Mouse (Mus musculus) forebrain, embryonic 14.5 days (tissue): ENCODE measurements around the gene Snupn. TPM values are rescaled to one million over a fixed set of nuclear protein-coding genes. Genes with fewer than 3 reads are reported as not detected.
"Not testable (repeated sequence)": the region's sequence is repeated elsewhere in the genome, so short reads cannot be mapped to it uniquely, and the experiment has no call there.

Experiments
- ATAC-seq: fragments of 200-750 bp; cut with Nextera tagmentation; 2 replicates; pipeline ENCODE4 v1.8.0; 2017; ENCODE audit warnings: mild to moderate bottlenecking, moderate library complexity
- DNase-seq: peaks from one replicate; pipeline ENCODE4 v3.0.0-alpha.2; 2015; ENCODE audit warnings: low spot score
- H3K27ac ChIP-seq: fragments of 300-500 bp; sonication (generic); 2 replicates; pipeline ENCODE4 v1.5.1; 2014; ENCODE audit warnings: low read depth, mild to moderate bottlenecking, control low read depth, low read length, moderate library complexity
- H3K27me3 ChIP-seq: fragments of 300-500 bp; sonication (generic); replicated peaks from 2 replicates; pipeline ENCODE4 v1.6.1; 2014; ENCODE audit warnings: low read length, control low read depth, mixed read lengths; ENCODE audit not compliant: control insufficient read depth, insufficient read depth
- H3K36me3 ChIP-seq: fragments of 300-500 bp; sonication (generic); 2 replicates; pipeline ENCODE4 v1.6.1; 2014; ENCODE audit warnings: low read length, control low read depth; ENCODE audit not compliant: control insufficient read depth, insufficient read depth
- H3K4me1 ChIP-seq: fragments of 300-500 bp; sonication (generic); 2 replicates; pipeline ENCODE4 v1.6.1; 2014; ENCODE audit warnings: antibody characterized with exemption, low read length, control low read depth; ENCODE audit not compliant: control insufficient read depth, insufficient read depth
- H3K4me2 ChIP-seq: fragments of 300-500 bp; sonication (generic); 2 replicates; pipeline ENCODE4 v1.6.1; 2014; ENCODE audit warnings: mild to moderate bottlenecking, control low read depth, low read length
- H3K4me3 ChIP-seq: fragments of 300-500 bp; sonication (generic); 2 replicates; pipeline ENCODE4 v1.5.1; 2014; ENCODE audit warnings: low read depth, low read length, control low read depth
- H3K9ac ChIP-seq: fragments of 300-500 bp; sonication (generic); 2 replicates; pipeline ENCODE4 v1.6.1; 2014; ENCODE audit warnings: mild to moderate bottlenecking, low read length, control low read depth, moderate library complexity
- H3K9me3 ChIP-seq: fragments of 300-500 bp; sonication (generic); replicated peaks from 2 replicates; pipeline ENCODE4 v1.6.1; 2016; ENCODE audit warnings: low read length, control low read depth, mixed read lengths; ENCODE audit not compliant: control insufficient read depth
- WGBS: fragments of 180-500 bp; shearing (Covaris S2); extraction: QIAGEN DNeasy Blood & Tissue Kit; methylation state at CpG from one replicate; pipeline ENCODE4 v1.1.7; 2014; 5-methylcytosine and 5-hydroxymethylcytosine counted together
- polyA plus RNA-seq: library from polyadenylated mRNA; unstranded; fragments of >200 nt; fragmentation: Nextera tagmentation; extraction: Ambion mirVana; gene quantifications from 2 replicates; pipeline ENCODE4 v1.2.1, GENCODE M21; 2014

Snupn gene
- polyA plus RNA-seq, 1 experiment from 2014 or later = 29.1 TPM

- Histone ChIP-seq H3K9ac (no peak overlapping the region), H3K4me2 (no peak overlapping the region), H3K27ac (no peak overlapping the region), H3K9me3 (no peaks in the 10 kb centered on the region), H3K4me3 (no peak overlapping the region), H3K27me3 (no peaks in the 10 kb centered on the region), H3K36me3 (peaks cover 16% of the 10 kb centered on the region), H3K4me1 (no peaks in the 10 kb centered on the region)
- no peak for ATAC-seq
- no peak for DNase-seq
- 85% methylated on average over 3 of the region's 3 CpGs for WGBS
These were observed 24.5 kb downstream of the Snupn start for GRCm38 (mm10) chr9:56975199-56975598.

GRCm38 (mm10) chr9:56980186-56980585, 29.5 kb downstream of the Snupn start:
- Histone ChIP-seq H3K9me3 (no peaks in the 10 kb centered on the region), H3K27ac (no peak overlapping the region), H3K4me1 (no peaks in the 10 kb centered on the region), H3K36me3 (peaks cover 28% of the 10 kb centered on the region; the same call in 1 of the 2 replicates), H3K9ac (no peak overlapping the region), H3K4me2 (no peak overlapping the region), H3K4me3 (no peak overlapping the region), H3K27me3 (no peaks in the 10 kb centered on the region)
- ATAC-seq (no peak), DNase-seq (no peak)
- 93% methylated on average over 6 of the region's 6 CpGs for WGBS

GRCm38 (mm10) chr9:56981502-56981901, 30.8 kb downstream of the Snupn start:
- no peak overlapping the region for H3K4me2 ChIP-seq
- DNase-seq (no peak), ATAC-seq (no peak)
- no peak overlapping the region for H3K27ac ChIP-seq
- 70% methylated on average over 1 of the region's 1 CpGs for WGBS
- H3K4me3 ChIP-seq = no peak overlapping the region
- H3K27me3 ChIP-seq = no peaks in the 10 kb centered on the region
- peaks cover 25% of the 10 kb centered on the region; the same call in 1 of the 2 replicates for H3K36me3 ChIP-seq
- no peaks in the 10 kb centered on the region for H3K4me1 ChIP-seq
- no peak overlapping the region for H3K9ac ChIP-seq
- no peaks in the 10 kb centered on the region for H3K9me3 ChIP-seq

- H3K36me3 ChIP-seq = 0 out of 2 replicates have a peak, but pooled peaks cover under 1% of the 10 kb centered on the region
- WGBS = 3% methylated on average over 58 of the region's 62 CpGs
- peak within 1 kb of the TSS; percentile 96 for H3K9ac ChIP-seq
- peak; percentile 96 for ATAC-seq
- peak within 1 kb of the TSS; percentile 87 for H3K4me3 ChIP-seq
- peaks cover 10% of the 10 kb centered on the region; the same call in 1 of the 2 replicates for H3K4me1 ChIP-seq
- H3K27me3 ChIP-seq = no peaks in the 10 kb centered on the region
- peak; percentile 92 for DNase-seq
- H3K27ac ChIP-seq = peak within 1 kb of the TSS; percentile 93
- no peaks in the 10 kb centered on the region for H3K9me3 ChIP-seq
- H3K4me2 ChIP-seq = peak within 1 kb of the TSS; percentile 89
These were observed 43.9 kb downstream of the Snupn start, which contains the start of gene Ptpn9 for GRCm38 (mm10) chr9:56994286-56995197. Gene Ptpn9, plus strand, starts transcription at chr9:56994923.

- peak; percentile 75 for ATAC-seq
- Histone ChIP-seq H3K4me1 (peaks cover 10% of the 10 kb centered on the region; the same call in 1 of the 2 replicates), H3K4me2 (peak overlapping the region; percentile 89)
These were observed 44.7 kb downstream of the Snupn start for GRCm38 (mm10) chr9:56995198-56996027.

GRCm38 (mm10) chr9:56996028-56996346, 45.3 kb downstream of the Snupn start:
- Histone ChIP-seq H3K4me3 (peak overlapping the region; percentile 87), H3K9me3 (no peaks in the 10 kb centered on the region), H3K27ac (peak overlapping the region; percentile 93), H3K27me3 (no peaks in the 10 kb centered on the region), H3K9ac (peak overlapping the region; percentile 96), H3K36me3 (0 out of 2 replicates have a peak, but pooled peaks cover 2% of the 10 kb centered on the region), H3K4me2 (peak overlapping the region; percentile 89), H3K4me1 (peaks cover 10% of the 10 kb centered on the region; the same call in 1 of the 2 replicates)
- DNase-seq (peak; percentile 37), ATAC-seq (no peak)
- 0% methylated on average over 5 of the region's 5 CpGs for WGBS

More at GRCm38 (mm10) chr9:56995198-56996027, 44.7 kb downstream of the Snupn start:
- Histone ChIP-seq H3K4me3 (peak overlapping the region; percentile 87), H3K9me3 (no peaks in the 10 kb centered on the region), H3K36me3 (0 out of 2 replicates have a peak, but pooled peaks cover 2% of the 10 kb centered on the region), H3K27me3 (no peaks in the 10 kb centered on the region), H3K27ac (peak overlapping the region; percentile 93), H3K9ac (peak overlapping the region; percentile 96)
- DNase-seq = peak; percentile 59
- under 1% methylated on average over 72 of the region's 80 CpGs for WGBS

- not testable (repeated sequence) for H3K27ac ChIP-seq, H3K4me1 ChIP-seq, H3K27me3 ChIP-seq, H3K9ac ChIP-seq, H3K36me3 ChIP-seq, H3K4me2 ChIP-seq, H3K4me3 ChIP-seq, ATAC-seq, H3K9me3 ChIP-seq
- 79% methylated on average over 1 of the region's 1 CpGs for WGBS
- peak; percentile 7 for DNase-seq
These were observed 46.5 kb downstream of the Snupn start for GRCm38 (mm10) chr9:56997206-56997605.

GRCm38 (mm10) chr9:57003011-57003410, 52.3 kb downstream of the Snupn start:
- peaks cover 6% of the 10 kb centered on the region; the same call in 1 of the 2 replicates for H3K36me3 ChIP-seq
- H3K4me2 ChIP-seq = no peak overlapping the region
- H3K9ac ChIP-seq = no peak overlapping the region
- H3K27me3 ChIP-seq = no peaks in the 10 kb centered on the region
- DNase-seq (no peak), ATAC-seq (no peak)
- H3K27ac ChIP-seq = no peak overlapping the region
- H3K9me3 ChIP-seq = no peaks in the 10 kb centered on the region
- no peak overlapping the region for H3K4me3 ChIP-seq
- no peaks in the 10 kb centered on the region for H3K4me1 ChIP-seq
- WGBS = 80% methylated on average over 4 of the region's 4 CpGs
